Mouse (Mus musculus) Patski (cell line): ENCODE measurements around the gene Tiam1. TPM values are rescaled to one million over a fixed set of nuclear protein-coding genes. Genes with fewer than 3 reads are reported as not detected.
A peak's percentile ranks its signal among the peaks of the same experiment; 100 is the strongest.

Experiments
- ATAC-seq: fragments of 100-300 bp; one replicate; pipeline ENCODE4 v1.8.0; 2021
- CTCF ChIA-PET: fragments of 350-600 bp; sonication (Branson Sonifier 250); formaldehyde crosslinking; loops from one replicate; lab custom pipeline; 2022; ENCODE audit warnings: inconsistent platforms; lab: Charles Lee
- POLR2A ChIA-PET: fragments of 350-600 bp; sonication (Branson Sonifier 250); formaldehyde crosslinking; loops from one replicate; lab custom pipeline; 2022; ENCODE audit warnings: antibody characterized with exemption, inconsistent platforms; lab: Charles Lee
- DNase-seq: peaks from one replicate; pipeline ENCODE4 v3.0.0-alpha.2; 2011; ENCODE audit warnings: low read depth, low spot score
- H3K27me3 ChIP-seq: fragments of 371-371 bp; one replicate; pipeline ENCODE4 v1.5.1; 2021
- CTCF ChIP-seq: fragments of 100-300 bp; IDR thresholded peaks from one replicate; pipeline ENCODE4 v1.5.1; 2021
- in situ Hi-C: fragments of 300-500 bp; cut with MboI; formaldehyde crosslinking; loops from 3 replicates; pipeline ENCODE4 v1.11.1; 2018; ENCODE audit warnings: low pct_unique_long_range_greater_than_20kb, mixed read lengths
- polyA plus RNA-seq: library from polyadenylated mRNA; unstranded; gene quantifications from one replicate; pipeline ENCODE4 v1.2.3, GENCODE M21; 2021

Tiam1 gene
- polyA plus RNA-seq, 1 experiment from 2014 or later: 10.8 TPM

GRCm38 (mm10) chr16:89774553-89774913 lies 369.0 kb downstream of the Tiam1 start:
- ChIA-PET CTCF (interaction anchor here (0.8 to 2.7 kb wide), 11 partner anchors 10 to 412 kb away, joined by 3 to 21 read pairs (median 5); no protein-coding TSS in a partner anchor), POLR2A (no interaction called here)
- TF ChIP-seq CTCF: no peak
- in situ Hi-C loops: loop anchor here (5.0 to 25.0 kb wide), 3 partner anchors 58 to 937 kb away; partner anchors contain the start of gene Krtap14
- H3K27me3 ChIP-seq: peaks cover 3% of the 10 kb centered on the region
- DNase-seq: no peak
- no peak for ATAC-seq

- TF ChIP-seq CTCF: peak; percentile 80
- in situ Hi-C loops: loop anchor here (5.0 to 25.0 kb wide), 3 partner anchors 58 to 937 kb away; partner anchors contain the start of gene Krtap14
- POLR2A ChIA-PET: interaction anchor here (0.6 kb wide), 1 partner anchor 396 kb away, joined by 3 read pairs; no protein-coding TSS in a partner anchor
- CTCF ChIA-PET: interaction anchor here (0.6 to 2.7 kb wide), 13 partner anchors 9 to 413 kb away, joined by 3 to 21 read pairs (median 4); no protein-coding TSS in a partner anchor
- DNase-seq (peak; percentile 31), ATAC-seq (peak; percentile 89)
- H3K27me3 ChIP-seq: peaks cover 3% of the 10 kb centered on the region
Observed at GRCm38 (mm10) chr16:89773657-89774552, 369.7 kb downstream of the Tiam1 start.

GRCm38 (mm10) chr16:89765919-89766318 lies 377.6 kb downstream of the Tiam1 start:
- in situ Hi-C loops: loop anchor here (25.0 kb wide), 1 partner anchor 929 kb away; the partner anchor contains the start of gene Krtap14
- ATAC-seq (no peak), DNase-seq (no peak)
- H3K27me3 ChIP-seq: peaks cover 4% of the 10 kb centered on the region
- no peak for TF ChIP-seq CTCF
- POLR2A ChIA-PET: no interaction called here
- CTCF ChIA-PET: interaction anchor here (2.6 kb wide), 1 partner anchor 8 kb away, joined by 9 read pairs; no protein-coding TSS in a partner anchor

GRCm38 (mm10) chr16:89765470-89765869 lies 378.1 kb downstream of the Tiam1 start:
- no peak for ATAC-seq
- ChIA-PET CTCF (interaction anchor here (2.6 kb wide), 1 partner anchor 8 kb away, joined by 9 read pairs; no protein-coding TSS in a partner anchor), POLR2A (no interaction called here)
- peaks cover 4% of the 10 kb centered on the region for H3K27me3 ChIP-seq
- TF ChIP-seq CTCF: peak; percentile 70
- no peak for DNase-seq
- in situ Hi-C loops: loop anchor here (25.0 kb wide), 1 partner anchor 928 kb away; the partner anchor contains the start of gene Krtap14

GRCm38 (mm10) chr16:89763812-89764211 lies 379.8 kb downstream of the Tiam1 start:
- CTCF ChIA-PET: interaction anchor here (1.2 to 2.6 kb wide), 2 partner anchors 10 kb away, joined by 4 to 9 read pairs; no protein-coding TSS in a partner anchor
- POLR2A ChIA-PET: no interaction called here
- TF ChIP-seq CTCF: no peak
- in situ Hi-C loops: loop anchor here (25.0 kb wide), 1 partner anchor 927 kb away; the partner anchor contains the start of gene Krtap14
- ATAC-seq (no peak), DNase-seq (no peak)
- peaks cover 4% of the 10 kb centered on the region for H3K27me3 ChIP-seq

GRCm38 (mm10) chr16:89762523-89762922 lies 381.0 kb downstream of the Tiam1 start:
- TF ChIP-seq CTCF: no peak
- POLR2A ChIA-PET: no interaction called here
- DNase-seq (no peak), ATAC-seq (no peak)
- CTCF ChIA-PET: interaction anchor here (1.1 to 1.2 kb wide), 2 partner anchors 14 to 19 kb away, joined by 3 read pairs; no protein-coding TSS in a partner anchor
- peaks cover 4% of the 10 kb centered on the region for H3K27me3 ChIP-seq
- in situ Hi-C loops: loop anchor here (25.0 kb wide), 1 partner anchor 925 kb away; the partner anchor contains the start of gene Krtap14

- ChIA-PET CTCF (interaction anchor here (1.0 to 1.2 kb wide), 3 partner anchors 12 to 18 kb away, joined by 3 read pairs; no protein-coding TSS in a partner anchor), POLR2A (no interaction called here)
- peaks cover 4% of the 10 kb centered on the region for H3K27me3 ChIP-seq
- no peak for TF ChIP-seq CTCF
- DNase-seq (no peak), ATAC-seq (no peak)
- in situ Hi-C loops: loop anchor here (25.0 kb wide), 1 partner anchor 925 kb away; the partner anchor contains the start of gene Krtap14
Observed at GRCm38 (mm10) chr16:89762096-89762495, 381.5 kb downstream of the Tiam1 start.

GRCm38 (mm10) chr16:89757384-89757783 lies 386.2 kb downstream of the Tiam1 start:
- ChIA-PET POLR2A (no interaction called here), CTCF (no interaction called here)
- DNase-seq (no peak), ATAC-seq (no peak)
- no peaks in the 10 kb centered on the region for H3K27me3 ChIP-seq
- TF ChIP-seq CTCF: no peak
- in situ Hi-C loops: loop anchor here (25.0 kb wide), 1 partner anchor 920 kb away; the partner anchor contains the start of gene Krtap14

GRCm38 (mm10) chr16:89754709-89755108 lies 388.9 kb downstream of the Tiam1 start:
- DNase-seq: no peak
- in situ Hi-C loops: loop anchor here (25.0 kb wide), 1 partner anchor 917 kb away; the partner anchor contains the start of gene Krtap14
- ChIA-PET CTCF (interaction anchor here (1.2 kb wide), 1 partner anchor 9 kb away, joined by 4 read pairs; no protein-coding TSS in a partner anchor), POLR2A (no interaction called here)
- no peaks in the 10 kb centered on the region for H3K27me3 ChIP-seq
- no peak for ATAC-seq
- no peak for TF ChIP-seq CTCF

GRCm38 (mm10) chr16:89747864-89748263 lies 395.7 kb downstream of the Tiam1 start:
- in situ Hi-C loops: no loop called here
- TF ChIP-seq CTCF: no peak
- DNase-seq: no peak
- H3K27me3 ChIP-seq: peaks cover 4% of the 10 kb centered on the region
- ChIA-PET POLR2A (no interaction called here), CTCF (interaction anchor here (1.1 to 1.6 kb wide), 2 partner anchors 12 to 15 kb away, joined by 3 to 4 read pairs; no protein-coding TSS in a partner anchor)
- ATAC-seq: no peak
